Mouse (Mus musculus) cerebellum, adult (tissue): Measurements from ENCODE around the gene P2rx7.
"Not testable (repeated sequence)": the region's sequence is repeated elsewhere in the genome, so short reads cannot be mapped to it uniquely, and the experiment has no call there.

Experiments used
- ATAC-seq: cut with Nextera tagmentation; 2 replicates; pipeline ENCODE4 v1.9.2; 2017; ENCODE audit warnings: mild to moderate bottlenecking, moderate library complexity, mixed read lengths; ENCODE audit not compliant: insufficient number of reproducible peaks, low FRiP score, low TSS enrichment

Gene P2rx7

DNA sequence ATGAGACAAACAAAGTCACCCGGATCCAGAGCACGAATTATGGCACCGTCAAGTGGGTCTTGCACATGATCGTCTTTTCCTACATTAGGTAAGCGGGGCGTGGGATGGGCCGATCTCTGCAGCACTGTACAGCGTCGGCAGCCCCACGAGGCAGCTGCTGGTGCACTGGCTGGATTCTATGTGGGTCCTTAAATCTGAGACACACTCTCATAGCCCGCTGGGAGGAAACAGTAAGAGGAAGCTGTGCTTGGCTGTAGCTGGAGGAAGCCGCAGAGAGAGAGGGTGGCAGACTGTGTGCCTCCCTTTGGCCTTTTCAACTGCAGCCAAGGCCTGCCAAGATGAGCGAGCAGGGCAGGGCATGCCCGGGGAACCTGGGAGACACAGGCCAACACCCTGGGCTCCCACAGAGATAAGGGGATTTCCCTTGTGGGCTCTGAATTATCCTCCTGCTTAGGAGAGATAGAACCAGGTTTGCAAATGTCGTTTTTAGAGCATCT lies 448 bp downstream of the P2rx7 start:
- peak; percentile 36; the same call in 1 of the 2 replicates for ATAC-seq

DNA sequence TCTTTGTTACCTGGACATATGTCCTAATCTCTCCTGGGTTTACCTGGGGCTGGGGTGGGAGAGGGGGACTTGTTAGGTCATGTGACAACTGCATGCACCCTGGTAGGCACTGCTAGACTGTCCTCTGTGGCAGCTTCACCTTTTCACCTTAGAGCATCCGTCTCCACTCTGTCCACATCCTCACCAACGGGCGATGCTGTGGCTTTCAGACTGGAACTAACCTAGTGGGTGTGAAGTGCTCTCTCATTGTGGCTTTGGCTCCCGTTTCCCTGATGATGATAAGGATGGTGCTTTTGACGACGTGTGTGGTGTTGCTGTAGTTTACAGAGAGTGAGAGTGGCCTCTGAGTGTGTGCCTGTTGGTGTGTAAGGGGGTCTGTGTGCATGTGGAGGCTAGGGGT lies 1.6 kb downstream of the P2rx7 start:
- ATAC-seq: no peak

DNA sequence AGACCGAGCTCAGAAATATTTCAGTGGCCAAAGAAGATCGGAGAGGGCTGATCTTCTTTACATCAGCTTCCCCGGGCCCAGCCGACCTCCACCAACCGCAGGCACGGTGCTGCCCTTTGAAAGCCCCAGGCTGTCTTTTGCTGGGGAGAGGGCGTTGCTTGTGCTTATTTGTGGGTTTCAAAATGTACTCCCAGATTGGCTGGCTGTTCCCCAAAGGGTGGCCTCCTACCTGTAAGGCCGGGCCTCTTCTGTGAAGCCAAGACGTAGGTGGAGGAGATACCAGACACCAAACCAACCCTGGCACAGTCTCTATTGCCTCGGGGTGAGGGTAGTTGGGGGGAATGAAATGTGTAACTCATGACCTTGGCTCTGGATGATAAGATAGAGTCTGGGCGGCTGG lies 2.3 kb downstream of the P2rx7 start:
- ATAC-seq: no peak

DNA sequence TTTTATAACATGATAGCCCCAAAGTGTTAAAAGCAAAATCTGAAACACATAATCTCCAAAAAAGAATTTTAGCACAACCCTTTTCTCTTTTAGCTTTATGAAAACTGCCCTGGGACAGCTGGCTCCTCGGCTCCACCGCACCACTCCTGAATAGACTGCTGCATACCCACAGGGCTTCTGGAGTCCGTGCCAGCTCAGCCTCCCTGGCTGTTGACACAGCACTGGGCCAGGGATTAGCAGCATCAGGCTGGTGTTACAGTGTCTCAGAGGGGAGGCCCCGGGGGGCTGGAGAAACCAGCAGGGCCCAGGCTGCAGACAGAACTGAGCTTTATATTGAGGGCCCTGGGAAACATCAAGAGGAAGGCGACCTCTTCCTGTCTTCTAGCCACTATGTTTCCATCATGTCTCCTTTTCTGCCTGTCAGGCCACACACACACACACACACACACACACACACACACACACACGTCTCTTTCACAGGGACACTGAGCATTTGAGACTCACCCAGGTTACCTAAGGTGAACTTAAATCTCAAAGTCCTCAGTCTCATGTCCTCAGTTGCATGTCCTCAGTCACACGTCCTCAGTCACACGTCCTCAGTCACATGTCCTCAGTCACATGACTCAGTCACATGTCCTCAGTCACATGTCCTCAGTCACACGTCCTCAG lies 3.7 kb downstream of the P2rx7 start:
- no peak for ATAC-seq

DNA sequence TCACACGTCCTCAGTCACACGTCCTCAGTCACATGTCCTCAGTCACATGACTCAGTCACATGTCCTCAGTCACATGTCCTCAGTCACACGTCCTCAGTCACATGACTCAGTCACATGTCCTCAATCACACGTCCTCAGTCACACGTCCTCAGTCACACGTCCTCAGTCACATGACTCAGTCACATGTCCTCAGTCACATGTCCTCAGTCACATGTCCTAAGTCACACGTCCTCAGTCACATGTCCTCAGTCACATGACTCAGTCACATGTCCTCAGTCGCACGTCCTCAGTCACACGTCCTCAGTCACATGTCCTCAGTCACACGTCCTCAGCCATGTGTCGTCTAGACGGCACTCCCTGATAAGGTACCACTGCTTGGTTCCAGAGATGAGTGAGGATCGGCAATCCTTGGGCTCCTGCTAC lies 4.3 kb downstream of the P2rx7 start:
- ATAC-seq: not testable (repeated sequence)

- ATAC-seq: no peak
Observed at GRCm38 (mm10) chr5:122649264-122649663, 5.6 kb downstream of the P2rx7 start.

GRCm38 (mm10) chr5:122650100-122650499 lies 6.4 kb downstream of the P2rx7 start:
- ATAC-seq: no peak

GRCm38 (mm10) chr5:122652506-122652905 lies 8.8 kb downstream of the P2rx7 start:
- no peak for ATAC-seq

GRCm38 (mm10) chr5:122653112-122653445 lies 9.4 kb downstream of the P2rx7 start:
- ATAC-seq: 0 out of 2 replicates have a peak, but pooled peaks have one; percentile 31

GRCm38 (mm10) chr5:122653446-122654267 lies 9.9 kb downstream of the P2rx7 start:
- peak; percentile 78; the same call in 1 of the 2 replicates for ATAC-seq

DNA sequence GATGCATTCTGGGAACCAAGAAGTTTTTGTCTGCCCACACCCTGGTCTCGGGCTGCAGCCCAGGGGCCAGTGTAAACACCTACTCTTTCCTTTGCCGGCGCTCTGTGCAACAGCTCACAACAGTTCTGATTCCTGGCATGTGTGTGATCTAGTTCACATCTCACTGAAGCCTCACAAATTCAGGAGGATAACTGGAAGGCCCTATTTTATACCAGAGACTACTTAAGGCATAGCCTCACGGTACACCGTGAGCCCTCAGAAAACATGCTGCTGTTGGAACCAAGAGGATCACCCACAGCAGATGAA lies 10.5 kb downstream of the P2rx7 start:
- no peak for ATAC-seq

DNA sequence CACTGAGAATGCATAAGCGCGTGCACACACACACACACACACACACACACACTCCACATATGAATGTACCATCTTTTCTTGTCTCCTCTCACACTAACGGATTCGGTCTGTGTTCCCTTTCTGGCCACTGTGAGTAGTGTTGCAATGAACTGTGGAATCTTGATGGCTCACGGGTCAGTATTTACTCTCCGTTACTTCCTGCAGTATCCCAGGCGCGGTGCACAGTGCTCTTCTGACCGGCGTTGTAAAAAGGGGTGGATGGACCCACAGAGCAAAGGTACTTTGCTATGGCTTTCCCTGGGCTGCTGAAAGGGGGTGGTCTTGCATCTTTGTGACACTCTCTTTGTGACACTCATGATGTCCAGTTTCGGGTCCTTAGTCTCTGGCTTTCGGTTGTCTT lies 13.1 kb downstream of the P2rx7 start:
- ATAC-seq: no peak

GRCm38 (mm10) chr5:122662501-122662900 lies 18.8 kb downstream of the P2rx7 start:
- ATAC-seq: no peak

DNA sequence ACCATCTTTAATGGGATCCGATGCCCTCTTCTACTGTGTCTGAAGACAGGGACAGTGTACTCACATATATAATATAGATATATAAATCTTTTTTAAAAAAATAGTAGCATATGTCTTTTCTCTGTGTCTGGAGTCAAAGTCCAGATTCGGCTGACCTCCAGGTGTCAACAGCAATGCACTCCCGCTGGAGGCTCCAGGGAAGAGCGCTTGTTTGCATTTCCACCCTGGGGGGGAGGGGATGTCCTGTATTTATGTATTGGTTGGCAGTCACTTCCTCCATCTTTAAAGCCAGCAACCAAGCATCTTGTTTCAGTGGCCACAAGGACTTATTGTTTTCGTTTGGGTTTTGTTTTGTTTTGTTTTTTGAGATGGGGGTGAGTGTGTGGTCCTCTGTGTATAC lies 21.3 kb downstream of the P2rx7 start:
- no peak for ATAC-seq

- ATAC-seq: no peak
Observed at GRCm38 (mm10) chr5:122668981-122669897, 25.5 kb downstream of the P2rx7 start.

GRCm38 (mm10) chr5:122671641-122672040 lies 27.9 kb downstream of the P2rx7 start:
- not testable (repeated sequence) for ATAC-seq

GRCm38 (mm10) chr5:122672298-122672697 lies 28.6 kb downstream of the P2rx7 start:
- no peak for ATAC-seq

GRCm38 (mm10) chr5:122676002-122676401 lies 32.3 kb downstream of the P2rx7 start:
- ATAC-seq: no peak

DNA sequence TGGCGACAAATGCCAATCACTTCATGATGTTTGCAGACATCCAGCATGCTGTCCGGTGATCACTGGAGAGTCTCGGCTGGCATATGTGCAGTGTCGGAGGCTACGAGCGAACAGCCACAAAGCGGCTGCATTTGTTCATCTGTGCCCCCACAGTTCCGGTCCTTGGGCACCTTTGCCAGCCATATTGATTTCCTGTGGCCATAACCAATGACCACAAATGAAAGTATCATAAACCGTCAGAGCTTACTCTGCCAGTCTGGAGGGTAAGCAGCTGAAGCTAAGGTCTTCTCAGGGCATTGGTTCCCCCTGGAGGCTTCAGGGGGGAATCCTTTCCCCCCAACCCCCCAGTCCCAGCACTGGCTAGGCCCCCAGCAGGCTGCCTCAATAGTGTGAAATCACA lies 34.3 kb downstream of the P2rx7 start:
- ATAC-seq: no peak

GRCm38 (mm10) chr5:122679881-122680280 lies 36.2 kb downstream of the P2rx7 start:
- peak; percentile 88; the same call in 1 of the 2 replicates for ATAC-seq

DNA sequence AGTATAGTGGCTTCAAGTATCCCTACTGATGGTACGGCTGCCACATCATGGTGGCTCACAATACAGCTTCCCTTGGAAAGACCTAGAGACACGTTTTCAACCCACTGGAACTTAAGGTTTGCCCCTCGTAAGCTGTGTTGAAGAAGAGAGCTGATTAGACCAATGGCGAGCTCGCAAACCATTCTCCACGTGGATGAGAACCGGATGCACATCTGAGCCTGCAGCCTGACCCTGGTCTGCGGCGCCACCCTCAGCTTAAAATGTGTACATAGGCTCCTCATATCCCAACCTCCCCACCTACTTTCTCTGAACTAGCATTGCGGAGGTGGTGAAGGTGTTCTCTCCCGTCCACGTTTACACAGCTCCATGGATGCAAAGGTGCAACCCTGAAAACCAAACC lies 37.6 kb downstream of the P2rx7 start:
- ATAC-seq: no peak
